Mouse (Mus musculus): ENCODE data around the gene Slamf9. TPM values are rescaled to one million over a fixed set of nuclear protein-coding genes. Genes with fewer than 3 reads are reported as not detected.

Slamf9 gene
- polyA plus RNA-seq, 1 experiment = 4.7 TPM

- Histone ChIP-seq H3ac (ENCODE audit: control insufficient read depth, insufficient read length) (no peak overlapping the region), H3K79me2 (ENCODE audit: control insufficient read depth, insufficient read depth) (no peaks in the 10 kb centered on the region), H3K4me2 (ENCODE audit: low read depth) (no peak overlapping the region), H3K4me3 (no peak overlapping the region), H3K36me3 (ENCODE audit: control insufficient read depth, insufficient read depth) (no peaks in the 10 kb centered on the region), H3K27me3 (ENCODE audit: control insufficient read depth, insufficient read depth, insufficient read length) (no peaks in the 10 kb centered on the region)
- no peak for TF ChIP-seq POLR2A (IDR thresholded peaks at IDR 0.05; ENCODE audit: insufficient read length, low read depth)
Measured at GRCm38 (mm10) chr1:172480376-172480775, 5.2 kb downstream of the Slamf9 start.

GRCm38 (mm10) chr1:172481111-172481510 lies 6.0 kb downstream of the Slamf9 start:
- H3K79me2 ChIP-seq (ENCODE audit: control insufficient read depth, insufficient read depth) = no peaks in the 10 kb centered on the region
- H3K4me2 ChIP-seq (ENCODE audit: low read depth) = no peak overlapping the region
- no peak for TF ChIP-seq USF1 (IDR thresholded peaks at IDR 0.05; ENCODE audit: low read depth)
- TF ChIP-seq E2F4 (IDR thresholded peaks at IDR 0.05; ENCODE audit: insufficient read depth) = no peak
- TF ChIP-seq TCF3 (IDR thresholded peaks at IDR 0.05; ENCODE audit: insufficient read length, low read depth) = no peak
- no peaks in the 10 kb centered on the region for H3K27me3 ChIP-seq (ENCODE audit: control insufficient read depth, insufficient read depth, insufficient read length)
- H3ac ChIP-seq (ENCODE audit: control insufficient read depth, insufficient read length) = no peak overlapping the region
- H3K4me3 ChIP-seq = peak overlapping the region; percentile 29
- H3K36me3 ChIP-seq (ENCODE audit: control insufficient read depth, insufficient read depth) = no peaks in the 10 kb centered on the region

GRCm38 (mm10) chr1:172481540-172482280 lies 6.6 kb downstream of the Slamf9 start, which contains the start of gene Igsf9:
TSS of gene Igsf9 (plus strand) at chr1:172481788.
- Histone ChIP-seq H3K79me2 (ENCODE audit: control insufficient read depth, insufficient read depth) (no peaks in the 10 kb centered on the region), H3K4me2 (ENCODE audit: low read depth) (peak within 1 kb of the TSS; percentile 96), H3K27me3 (ENCODE audit: control insufficient read depth, insufficient read depth, insufficient read length) (no peaks in the 10 kb centered on the region), H3K36me3 (ENCODE audit: control insufficient read depth, insufficient read depth) (no peaks in the 10 kb centered on the region), H3ac (ENCODE audit: control insufficient read depth, insufficient read length) (no peak within 1 kb of the TSS), H3K4me3 (peak within 1 kb of the TSS; percentile 29)
- no peak for TF ChIP-seq POLR2A (IDR thresholded peaks at IDR 0.05; ENCODE audit: insufficient read length, low read depth)
- no peak for TF ChIP-seq POLR2AphosphoS2 (IDR thresholded peaks at IDR 0.05; ENCODE audit: insufficient read length, low read depth)
- no peak for TF ChIP-seq REST (IDR thresholded peaks at IDR 0.05; ENCODE audit: insufficient read depth, insufficient read length)
- TF ChIP-seq MAX (IDR thresholded peaks at IDR 0.05; ENCODE audit: low read depth) = no peak
- no peak for TF ChIP-seq SRF (IDR thresholded peaks at IDR 0.05; ENCODE audit: control insufficient read depth, insufficient read length, low read depth)
- no peak for TF ChIP-seq TCF12 (IDR thresholded peaks at IDR 0.05; ENCODE audit: insufficient read depth, poor library complexity, severe bottlenecking)
- no peak for TF ChIP-seq MYOG (IDR thresholded peaks at IDR 0.05; ENCODE audit: control insufficient read depth in 1 of 3, insufficient read depth in 1 of 3, insufficient read length in 2 of 3, low read depth in 2 of 3)
- no peak for TF ChIP-seq CEBPB (IDR thresholded peaks at IDR 0.05; ENCODE audit: insufficient read depth, poor library complexity, severe bottlenecking)
- no peak for TF ChIP-seq MYOD1 (IDR thresholded peaks at IDR 0.05; ENCODE audit: control insufficient read depth in 1 of 3, insufficient read length in 2 of 3, low read depth in 2 of 3)
- TF ChIP-seq E2F4 (IDR thresholded peaks at IDR 0.05; ENCODE audit: insufficient read depth) = no peak
- TF ChIP-seq TCF3 (IDR thresholded peaks at IDR 0.05; ENCODE audit: insufficient read length, low read depth) = no peak
- no peak for TF ChIP-seq USF1 (IDR thresholded peaks at IDR 0.05; ENCODE audit: low read depth)

- Histone ChIP-seq H3K79me2 (ENCODE audit: control insufficient read depth, insufficient read depth) (no peaks in the 10 kb centered on the region), H3ac (ENCODE audit: control insufficient read depth, insufficient read length) (no peak overlapping the region), H3K27me3 (ENCODE audit: control insufficient read depth, insufficient read depth, insufficient read length) (no peaks in the 10 kb centered on the region), H3K4me3 (peak overlapping the region; percentile 29), H3K4me2 (ENCODE audit: low read depth) (peak overlapping the region; percentile 96), H3K36me3 (ENCODE audit: control insufficient read depth, insufficient read depth) (no peaks in the 10 kb centered on the region)
- TF ChIP-seq REST (IDR thresholded peaks at IDR 0.05; ENCODE audit: insufficient read depth, insufficient read length) (no peak), CEBPB (IDR thresholded peaks at IDR 0.05; ENCODE audit: insufficient read depth, poor library complexity, severe bottlenecking) (no peak), USF1 (IDR thresholded peaks at IDR 0.05; ENCODE audit: low read depth) (no peak), E2F4 (IDR thresholded peaks at IDR 0.05; ENCODE audit: insufficient read depth) (no peak), POLR2AphosphoS2 (IDR thresholded peaks at IDR 0.05; ENCODE audit: insufficient read length, low read depth) (no peak), MYOG (IDR thresholded peaks at IDR 0.05; ENCODE audit: control insufficient read depth in 1 of 3, insufficient read depth in 1 of 3, insufficient read length in 2 of 3, low read depth in 2 of 3) (no peak), TCF12 (IDR thresholded peaks at IDR 0.05; ENCODE audit: insufficient read depth, poor library complexity, severe bottlenecking) (no peak), MYOD1 (IDR thresholded peaks at IDR 0.05; ENCODE audit: control insufficient read depth in 1 of 3, insufficient read length in 2 of 3, low read depth in 2 of 3) (no peak), MAX (IDR thresholded peaks at IDR 0.05; ENCODE audit: low read depth) (no peak), SRF (IDR thresholded peaks at IDR 0.05; ENCODE audit: control insufficient read depth, insufficient read length, low read depth) (no peak)
Measured at GRCm38 (mm10) chr1:172482518-172483360, 7.6 kb downstream of the Slamf9 start.

GRCm38 (mm10) chr1:172483361-172483660 lies 8.2 kb downstream of the Slamf9 start:
- peak overlapping the region; percentile 29 for H3K4me3 ChIP-seq
- H3K4me2 ChIP-seq (ENCODE audit: low read depth) = no peak overlapping the region
- H3K36me3 ChIP-seq (ENCODE audit: control insufficient read depth, insufficient read depth) = no peaks in the 10 kb centered on the region
- H3K79me2 ChIP-seq (ENCODE audit: control insufficient read depth, insufficient read depth) = no peaks in the 10 kb centered on the region
- H3K27me3 ChIP-seq (ENCODE audit: control insufficient read depth, insufficient read depth, insufficient read length) = no peaks in the 10 kb centered on the region
- no peak overlapping the region for H3ac ChIP-seq (ENCODE audit: control insufficient read depth, insufficient read length)
- TF ChIP-seq USF1 (IDR thresholded peaks at IDR 0.05; ENCODE audit: low read depth) = no peak
- TF ChIP-seq MAX (IDR thresholded peaks at IDR 0.05; ENCODE audit: low read depth) = no peak
- TF ChIP-seq MYOD1 (IDR thresholded peaks at IDR 0.05; ENCODE audit: control insufficient read depth in 1 of 3, insufficient read length in 2 of 3, low read depth in 2 of 3) = no peak
- TF ChIP-seq REST (IDR thresholded peaks at IDR 0.05; ENCODE audit: insufficient read depth, insufficient read length) = no peak
- no peak for TF ChIP-seq CEBPB (IDR thresholded peaks at IDR 0.05; ENCODE audit: insufficient read depth, poor library complexity, severe bottlenecking)
- no peak for TF ChIP-seq TCF3 (IDR thresholded peaks at IDR 0.05; ENCODE audit: insufficient read length, low read depth)
- no peak for TF ChIP-seq E2F4 (IDR thresholded peaks at IDR 0.05; ENCODE audit: insufficient read depth)
- no peak for TF ChIP-seq TCF12 (IDR thresholded peaks at IDR 0.05; ENCODE audit: insufficient read depth, poor library complexity, severe bottlenecking)
- TF ChIP-seq POLR2A (IDR thresholded peaks at IDR 0.05; ENCODE audit: insufficient read length, low read depth) = no peak
- TF ChIP-seq SRF (IDR thresholded peaks at IDR 0.05; ENCODE audit: control insufficient read depth, insufficient read length, low read depth) = no peak
- TF ChIP-seq MYOG (IDR thresholded peaks at IDR 0.05; ENCODE audit: control insufficient read depth in 1 of 3, insufficient read depth in 1 of 3, insufficient read length in 2 of 3, low read depth in 2 of 3) = no peak
- no peak for TF ChIP-seq POLR2AphosphoS2 (IDR thresholded peaks at IDR 0.05; ENCODE audit: insufficient read length, low read depth)
